Mouse (Mus musculus): ENCODE data around the gene Pdzk1ip1. TPM values are rescaled to one million over a fixed set of nuclear protein-coding genes. Genes with fewer than 3 reads are reported as not detected.

Gene Pdzk1ip1
- total RNA-seq, 2 experiments from 2014 or later: not detected

DNA sequence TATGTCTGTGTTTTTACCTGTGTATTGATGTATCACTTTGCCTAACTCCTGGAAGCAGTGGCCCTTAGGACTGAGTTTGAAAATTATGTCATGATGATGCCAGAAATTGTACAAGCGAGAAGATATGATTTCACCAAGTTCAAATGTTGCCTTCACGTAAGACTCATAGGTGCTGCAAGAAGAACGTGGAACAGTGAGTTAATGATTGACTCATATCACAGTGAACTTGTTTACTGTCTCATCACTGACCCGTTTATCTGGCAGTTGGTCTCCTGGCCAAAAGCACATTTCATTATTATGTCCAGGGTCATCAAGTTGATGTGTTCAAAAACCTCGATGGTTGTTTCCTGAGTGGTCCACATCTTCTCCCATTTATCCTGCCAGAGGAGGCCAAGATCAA, 33.1 kb downstream of the Pdzk1ip1 start:
- no peak for DNase-seq

GRCm38 (mm10) chr4:115123507-115123906, 35.0 kb downstream of the Pdzk1ip1 start:
- DNase-seq: no peak

DNA sequence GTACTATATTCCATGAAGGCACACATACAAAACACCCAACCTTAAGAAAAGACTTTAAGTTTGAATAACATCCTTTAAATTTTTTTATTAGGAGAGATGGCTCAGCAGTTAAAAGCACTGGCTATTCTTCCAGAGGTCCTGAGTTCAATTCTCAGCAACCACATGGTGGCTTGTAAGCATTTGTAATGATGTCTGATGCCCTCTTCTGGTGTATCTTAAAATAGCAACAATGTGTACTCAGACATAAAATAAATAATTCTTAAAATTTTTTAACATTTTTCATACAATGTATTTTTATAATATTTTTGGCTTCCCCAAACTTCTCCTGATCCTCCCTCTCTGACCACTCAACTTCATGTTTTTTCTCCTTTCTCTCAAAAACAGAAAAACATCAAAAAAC, 36.2 kb downstream of the Pdzk1ip1 start:
- DNase-seq: no peak

DNA sequence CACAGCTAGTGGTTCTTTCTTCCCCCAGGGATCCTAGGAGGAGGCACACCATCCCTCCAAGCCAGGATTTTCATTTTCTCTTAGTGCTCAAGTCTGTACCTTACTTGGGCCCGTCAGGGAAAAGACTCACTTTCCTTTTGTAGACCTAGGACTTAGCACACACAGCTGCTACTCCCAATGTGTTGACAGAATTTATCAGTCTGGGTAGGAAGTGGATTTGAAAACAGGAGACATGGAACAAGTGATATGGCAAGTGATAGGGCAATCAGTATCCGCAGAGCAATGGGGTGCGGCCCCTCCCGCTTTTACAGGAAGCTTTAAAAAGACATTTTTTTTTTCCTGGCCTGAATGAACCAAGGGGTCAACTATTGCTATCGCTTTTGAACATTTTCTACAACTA, 44.6 kb downstream of the Pdzk1ip1 start:
- DNase-seq: no peak

GRCm38 (mm10) chr4:115133621-115134295, 45.2 kb downstream of the Pdzk1ip1 start, which contains the start of gene Cyp4x1:
Gene Cyp4x1 (minus strand): TSS chr4:115134281.
- DNase-seq: no peak

DNA sequence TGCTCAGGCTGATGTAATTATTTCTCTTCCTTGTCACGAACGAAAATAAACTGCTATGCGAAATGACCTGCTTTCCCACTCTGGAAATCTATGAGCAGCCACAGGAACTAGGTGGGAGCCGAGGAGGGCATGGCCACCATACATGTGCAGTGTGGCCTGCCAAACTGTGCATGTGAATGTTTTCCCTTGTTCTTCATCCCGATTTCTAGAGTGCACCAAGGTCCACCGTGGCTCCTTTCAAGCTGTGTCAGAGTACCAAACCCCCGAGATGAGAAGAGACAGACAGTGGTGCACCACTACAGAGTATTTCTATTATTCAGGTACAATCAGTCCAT, 45.8 kb downstream of the Pdzk1ip1 start:
- no peak for DNase-seq

Other genes starting within 250 kb of the Pdzk1ip1 start
- gene Foxd2, start 179.8 kb upstream of the Pdzk1ip1 start, total RNA-seq (2021): 1 to 10 TPM; 1.4 to 1.7 TPM
- not detected for gene Foxe3, start 162.7 kb upstream of the Pdzk1ip1 start, total RNA-seq (2021)
- gene Cmpk1, start 101.5 kb upstream of the Pdzk1ip1 start, total RNA-seq (2021): 100 to 1,000 TPM; 126 to 128 TPM
- under 1 TPM; 0.56 to 0.79 TPM for gene Stil, start 88.5 kb upstream of the Pdzk1ip1 start, total RNA-seq (2021)
- gene Tal1, start 32.3 kb upstream of the Pdzk1ip1 start, total RNA-seq (2021): 1 to 10 TPM; 2.1 to 2.4 TPM
- gene Cyp4x1, start 45.6 kb downstream of the Pdzk1ip1 start, total RNA-seq (2021): not detected
- gene Cyp4a29, start 153.4 kb downstream of the Pdzk1ip1 start, total RNA-seq (2021): not detected
- under 1 TPM in 1 of 2 experiments, not detected in 1; 0.23 TPM for gene Cyp4a12a, start 210.3 kb downstream of the Pdzk1ip1 start, total RNA-seq (2021)